Mouse (Mus musculus) intestine, embryonic 14.5 days (tissue): ENCODE data around the gene Tec. TPM values are rescaled to one million over a fixed set of nuclear protein-coding genes. Genes with fewer than 3 reads are reported as not detected.

Experiments used
- ATAC-seq: fragments of 200-750 bp; cut with Nextera tagmentation; replicated peaks from 2 replicates; pipeline ENCODE4 v1.8.0; 2017; ENCODE audit warnings: low read depth, moderate number of reproducible peaks, moderate TSS enrichment, moderate library complexity; ENCODE audit not compliant: low FRiP score, low TSS enrichment
- DNase-seq: peaks from one replicate; pipeline ENCODE4 v3.0.0-alpha.2; 2018; ENCODE audit warnings: low spot score
- H3K27ac ChIP-seq: fragments of 300-500 bp; sonication (generic); 2 replicates; pipeline ENCODE4 v1.5.1; 2014; ENCODE audit warnings: low read depth, mild to moderate bottlenecking, control low read depth
- H3K27me3 ChIP-seq: fragments of 300-500 bp; sonication (generic); replicated peaks from 2 replicates; pipeline ENCODE4 v1.6.1; 2014; ENCODE audit warnings: low read length, control low read depth; ENCODE audit not compliant: control insufficient read depth, insufficient read depth
- H3K36me3 ChIP-seq: fragments of 300-500 bp; sonication (generic); 2 replicates; pipeline ENCODE4 v1.6.1; 2014; ENCODE audit warnings: low read length, control low read depth; ENCODE audit not compliant: control insufficient read depth, insufficient read depth
- H3K4me1 ChIP-seq: fragments of 300-500 bp; sonication (generic); replicated peaks from 2 replicates; pipeline ENCODE4 v1.6.1; 2014; ENCODE audit warnings: low read length, control low read depth, mixed read lengths; ENCODE audit not compliant: control insufficient read depth, insufficient read depth
- H3K4me2 ChIP-seq: fragments of 300-500 bp; sonication (generic); 2 replicates; pipeline ENCODE4 v1.6.1; 2014; ENCODE audit warnings: low read length
- H3K4me3 ChIP-seq: fragments of 300-500 bp; sonication (generic); 2 replicates; pipeline ENCODE4 v1.5.1; 2014; ENCODE audit warnings: low read depth, low read length, control low read depth, mixed read lengths
- H3K9ac ChIP-seq: fragments of 300-500 bp; sonication (generic); 2 replicates; pipeline ENCODE4 v1.6.1; 2014; ENCODE audit warnings: mild to moderate bottlenecking, low read length
- H3K9me3 ChIP-seq: fragments of 300-500 bp; sonication (generic); 2 replicates; pipeline ENCODE4 v1.6.1; 2016; ENCODE audit warnings: low read length, control low read depth; ENCODE audit not compliant: control insufficient read depth
- WGBS: fragments of 180-500 bp; shearing (Covaris S2); extraction: QIAGEN DNeasy Blood & Tissue Kit; methylation state at CpG from one replicate; pipeline ENCODE4 v1.1.7; 2014; 5-methylcytosine and 5-hydroxymethylcytosine counted together
- polyA plus RNA-seq: library from polyadenylated mRNA; unstranded; fragments of >200 nt; fragmentation: Nextera tagmentation; extraction: Ambion mirVana; gene quantifications from 2 replicates; pipeline ENCODE4 v1.2.1, GENCODE M21; 2014

The Tec gene
- polyA plus RNA-seq, 1 experiment from 2014 or later: 13.7 TPM

GRCm38 (mm10) chr5:72725404-72725803, 142.9 kb downstream of the Tec start:
- WGBS: 84% methylated on average over 3 of the region's 3 CpGs
- DNase-seq: no peak
- no peak overlapping the region for H3K27ac ChIP-seq
- H3K9me3 ChIP-seq: no peaks in the 10 kb centered on the region
- no peak overlapping the region for H3K4me2 ChIP-seq
- no peak overlapping the region for H3K9ac ChIP-seq
- H3K4me3 ChIP-seq: no peak overlapping the region
- no peaks in the 10 kb centered on the region for H3K36me3 ChIP-seq
- ATAC-seq: no peak
- no peaks in the 10 kb centered on the region for H3K4me1 ChIP-seq
- H3K27me3 ChIP-seq: no peaks in the 10 kb centered on the region

- ATAC-seq (no peak), DNase-seq (no peak)
- no peaks in the 10 kb centered on the region for H3K9me3 ChIP-seq
- no peak overlapping the region for H3K4me2 ChIP-seq
- WGBS: 63% methylated on average over 2 of the region's 2 CpGs
- no peaks in the 10 kb centered on the region for H3K36me3 ChIP-seq
- no peak overlapping the region for H3K4me3 ChIP-seq
- no peak overlapping the region for H3K9ac ChIP-seq
- no peaks in the 10 kb centered on the region for H3K27me3 ChIP-seq
- no peaks in the 10 kb centered on the region for H3K4me1 ChIP-seq
- no peak overlapping the region for H3K27ac ChIP-seq
These were observed 144.9 kb downstream of the Tec start for GRCm38 (mm10) chr5:72723429-72723828.

- WGBS: 63% methylated on average over 7 of the region's 7 CpGs
These were observed 147.7 kb downstream of the Tec start for GRCm38 (mm10) chr5:72720587-72720986.

GRCm38 (mm10) chr5:72710572-72711278, 157.6 kb downstream of the Tec start:
- no peaks in the 10 kb centered on the region for H3K4me1 ChIP-seq
- no peak overlapping the region for H3K4me3 ChIP-seq
- H3K9me3 ChIP-seq: no peaks in the 10 kb centered on the region
- no peak for ATAC-seq
- no peak overlapping the region for H3K4me2 ChIP-seq
- H3K36me3 ChIP-seq: no peaks in the 10 kb centered on the region
- WGBS: 24% methylated on average over 4 of the region's 4 CpGs
- peak; percentile 79 for DNase-seq
- no peaks in the 10 kb centered on the region for H3K27me3 ChIP-seq
- H3K27ac ChIP-seq: no peak overlapping the region
- no peak overlapping the region for H3K9ac ChIP-seq

More at GRCm38 (mm10) chr5:72720587-72720986, 147.7 kb downstream of the Tec start:
- no peaks in the 10 kb centered on the region for H3K36me3 ChIP-seq
- H3K9ac ChIP-seq: no peak overlapping the region
- no peak overlapping the region for H3K27ac ChIP-seq
- no peaks in the 10 kb centered on the region for H3K4me1 ChIP-seq
- H3K4me2 ChIP-seq: no peak overlapping the region
- no peaks in the 10 kb centered on the region for H3K27me3 ChIP-seq
- no peak overlapping the region for H3K4me3 ChIP-seq
- ATAC-seq (no peak), DNase-seq (no peak)
- no peaks in the 10 kb centered on the region for H3K9me3 ChIP-seq

GRCm38 (mm10) chr5:72709976-72710375, 158.3 kb downstream of the Tec start:
- WGBS: 88% methylated on average over 9 of the region's 9 CpGs
- Histone ChIP-seq H3K9me3 (no peaks in the 10 kb centered on the region), H3K9ac (no peak overlapping the region), H3K27ac (no peak overlapping the region), H3K4me3 (no peak overlapping the region), H3K4me2 (no peak overlapping the region), H3K27me3 (no peaks in the 10 kb centered on the region), H3K36me3 (no peaks in the 10 kb centered on the region), H3K4me1 (no peaks in the 10 kb centered on the region)
- DNase-seq (no peak), ATAC-seq (peak; percentile 75; the same call in 1 of the 2 replicates)

- Histone ChIP-seq H3K4me1 (no peaks in the 10 kb centered on the region), H3K4me3 (no peak overlapping the region), H3K4me2 (no peak overlapping the region), H3K36me3 (no peaks in the 10 kb centered on the region), H3K27me3 (no peaks in the 10 kb centered on the region), H3K9me3 (no peaks in the 10 kb centered on the region), H3K9ac (no peak overlapping the region), H3K27ac (no peak overlapping the region)
- ATAC-seq (no peak), DNase-seq (no peak)
- WGBS: 71% methylated on average over 13 of the region's 13 CpGs
These were observed 158.8 kb downstream of the Tec start for GRCm38 (mm10) chr5:72709451-72709850.

GRCm38 (mm10) chr5:72706722-72707121, 161.6 kb downstream of the Tec start:
- no peak for ATAC-seq
- no peak overlapping the region for H3K4me2 ChIP-seq

GRCm38 (mm10) chr5:72706095-72706494, 162.2 kb downstream of the Tec start:
- ATAC-seq: no peak

More at GRCm38 (mm10) chr5:72706722-72707121, 161.6 kb downstream of the Tec start:
- H3K27me3 ChIP-seq: no peaks in the 10 kb centered on the region
- 64% methylated on average over 10 of the region's 10 CpGs for whole genome bisulfite sequencing
- no peak overlapping the region for H3K9ac ChIP-seq
- DNase-seq: no peak
- no peaks in the 10 kb centered on the region for H3K9me3 ChIP-seq
- H3K4me3 ChIP-seq: no peak overlapping the region
- H3K4me1 ChIP-seq: no peaks in the 10 kb centered on the region
- no peak overlapping the region for H3K27ac ChIP-seq
- H3K36me3 ChIP-seq: no peaks in the 10 kb centered on the region

More at GRCm38 (mm10) chr5:72706095-72706494, 162.2 kb downstream of the Tec start:
- H3K4me2 ChIP-seq: no peak overlapping the region
- no peak for DNase-seq
- H3K27me3 ChIP-seq: no peaks in the 10 kb centered on the region
- H3K36me3 ChIP-seq: no peaks in the 10 kb centered on the region
- no peak overlapping the region for H3K27ac ChIP-seq
- no peaks in the 10 kb centered on the region for H3K9me3 ChIP-seq
- no peak overlapping the region for H3K4me3 ChIP-seq
- WGBS: 50% methylated on average over 10 of the region's 10 CpGs
- H3K4me1 ChIP-seq: no peaks in the 10 kb centered on the region
- H3K9ac ChIP-seq: no peak overlapping the region
